Mouse (Mus musculus) MEL (cell line): ENCODE data around the gene Lama1. TPM values are rescaled to one million over a fixed set of nuclear protein-coding genes. Genes with fewer than 3 reads are reported as not detected.

Experiments
- DNase-seq: peaks from one replicate; pipeline ENCODE4 v3.0.0; 2011; ENCODE audit warnings: low read depth, low spot score
- H3K27ac ChIP-seq: 2 replicates; pipeline ENCODE4 v1.5.1; 2012; ENCODE audit warnings: low read depth, mild to moderate bottlenecking, control low read depth, low read length, moderate library complexity; ENCODE audit not compliant: control insufficient read depth
- H3K27me3 ChIP-seq, 2 experiments: fragments of 150-350 bp in 1 of 2; sonication (generic) in 1 of 2; 2 replicates each; pipeline ENCODE4 v1.6.1; 2012; ENCODE audit warnings: low read length in 2 of 2, mild to moderate bottlenecking in 2 of 2, improper control_type of control experiment in 1 of 2, moderate library complexity in 1 of 2; ENCODE audit not compliant: insufficient read depth in 2 of 2, control insufficient read depth in 1 of 2
- H3K36me3 ChIP-seq, 2 experiments: 2 replicates each; pipeline ENCODE4 v1.6.1; 2012 to 2014; ENCODE audit warnings: low read length in 2 of 2, improper control_type of control experiment in 1 of 2, inconsistent platforms in 1 of 2, mild to moderate bottlenecking in 1 of 2; ENCODE audit not compliant: insufficient read depth in 2 of 2, control insufficient read depth in 1 of 2
- H3K4me1 ChIP-seq, 2 experiments: fragments of 150-350 bp in 1 of 2; sonication (generic) in 1 of 2; 2 replicates each; pipeline ENCODE4 v1.6.1; 2012; ENCODE audit warnings: low read length in 2 of 2, improper control_type of control experiment in 1 of 2, mild to moderate bottlenecking in 1 of 2; ENCODE audit not compliant: insufficient read depth in 2 of 2, control insufficient read depth in 1 of 2
- H3K4me3 ChIP-seq, 2 experiments: fragments of 150-350 bp in 1 of 2; sonication (generic) in 1 of 2; 2 replicates each; pipeline ENCODE4 v1.5.1; 2012; ENCODE audit warnings: low read depth in 2 of 2, low read length in 2 of 2, mild to moderate bottlenecking in 2 of 2, moderate library complexity in 2 of 2, control low read depth in 1 of 2, improper control_type of control experiment in 1 of 2; ENCODE audit not compliant: control insufficient read depth in 1 of 2, insufficient read depth in 1 of 2
- H3K79me2 ChIP-seq: 2 replicates; pipeline ENCODE4 v1.6.1; 2012; ENCODE audit warnings: mild to moderate bottlenecking, low read length, moderate library complexity; ENCODE audit not compliant: control insufficient read depth, poor library complexity, insufficient read depth
- H3K9ac ChIP-seq: 2 replicates; pipeline ENCODE4 v1.6.1; 2012; ENCODE audit warnings: low read depth, mild to moderate bottlenecking, control low read depth, low read length, moderate library complexity; ENCODE audit not compliant: control insufficient read depth, poor library complexity, severe bottlenecking
- H3K9me3 ChIP-seq: fragments of 150-350 bp; sonication (generic); replicated peaks from 2 replicates; pipeline ENCODE4 v1.6.1; 2012; ENCODE audit warnings: mild to moderate bottlenecking, low read length, improper control_type of control experiment, moderate library complexity; ENCODE audit not compliant: insufficient read depth
- CHD1 ChIP-seq: IDR thresholded peaks from 2 replicates; pipeline ENCODE4 v1.6.1; 2012; ENCODE audit warnings: low read depth, mild to moderate bottlenecking, inconsistent platforms, low read length, improper control_type of control experiment
- CHD2 ChIP-seq: IDR thresholded peaks from 2 replicates; pipeline ENCODE4 v1.6.1; 2011; ENCODE audit warnings: low read length, improper control_type of control experiment
- CTCF ChIP-seq, 3 experiments: IDR thresholded peaks in 2 of 3; conservative IDR thresholded peaks in 1 of 3; 2 replicates each; pipeline ENCODE4 v1.5.1; 2011 to 2012; ENCODE audit warnings: low read length in 3 of 3, low read depth in 2 of 3, mild to moderate bottlenecking in 2 of 3, improper control_type of control experiment in 1 of 3, inconsistent platforms in 1 of 3, mixed read lengths in 1 of 3, moderate library complexity in 1 of 3; ENCODE audit not compliant: control insufficient read depth in 1 of 3, insufficient read depth in 1 of 3, poor library complexity in 1 of 3, severe bottlenecking in 1 of 3
- EP300 ChIP-seq, 2 experiments: IDR thresholded peaks; 2 replicates each; pipeline ENCODE4 v1.6.1; 2011; ENCODE audit warnings: improper control_type of control experiment in 2 of 2, low read length in 2 of 2, low read depth in 1 of 2, mild to moderate bottlenecking in 1 of 2
- ETS1 ChIP-seq: IDR thresholded peaks from 2 replicates; pipeline ENCODE4 v1.6.1; 2012; ENCODE audit warnings: low read depth, mild to moderate bottlenecking, inconsistent platforms, low read length, improper control_type of control experiment, moderate library complexity
- GABPA ChIP-seq: IDR thresholded peaks from 2 replicates; pipeline ENCODE4 v1.6.1; 2012; ENCODE audit warnings: low read depth, mild to moderate bottlenecking, inconsistent platforms, low read length, improper control_type of control experiment, moderate library complexity
- JUND ChIP-seq: IDR thresholded peaks from 2 replicates; pipeline ENCODE4 v1.6.1; 2011; ENCODE audit warnings: low read depth, mild to moderate bottlenecking, improper control_type of control experiment, low read length
- KAT2A ChIP-seq: conservative IDR thresholded peaks from 2 replicates; pipeline ENCODE4 v1.6.1; 2012; ENCODE audit warnings: low read depth, low read length, improper control_type of control experiment, inconsistent platforms
- MEF2A ChIP-seq: IDR thresholded peaks from 2 replicates; pipeline ENCODE4 v1.6.1; 2014; ENCODE audit warnings: low read depth, mild to moderate bottlenecking, inconsistent platforms, low read length, improper control_type of control experiment; ENCODE audit not compliant: poor library complexity, insufficient replicate concordance, severe bottlenecking; ENCODE audit errors: extremely low read depth
- MXI1 ChIP-seq: IDR thresholded peaks from 2 replicates; pipeline ENCODE4 v1.6.1; 2011; ENCODE audit warnings: mild to moderate bottlenecking, low read depth, low read length, improper control_type of control experiment
- MYB ChIP-seq: IDR thresholded peaks from 2 replicates; pipeline ENCODE4 v1.6.1; 2011; ENCODE audit warnings: mild to moderate bottlenecking, low read depth, low read length, improper control_type of control experiment
- NRF1 ChIP-seq: IDR thresholded peaks from 2 replicates; pipeline ENCODE4 v1.6.1; 2014; ENCODE audit warnings: low read depth, mild to moderate bottlenecking, inconsistent platforms, low read length, improper control_type of control experiment, moderate library complexity; ENCODE audit not compliant: poor library complexity, insufficient read depth, severe bottlenecking
- RAD21 ChIP-seq: IDR thresholded peaks from 2 replicates; pipeline ENCODE4 v1.6.1; 2011; ENCODE audit warnings: mild to moderate bottlenecking, low read depth, low read length, improper control_type of control experiment
- SMC3 ChIP-seq: IDR thresholded peaks from 2 replicates; pipeline ENCODE4 v1.6.1; 2011; ENCODE audit warnings: low read depth, low read length, improper control_type of control experiment
- TAL1 ChIP-seq: IDR thresholded peaks from 2 replicates; pipeline ENCODE4 v1.6.1; 2012; ENCODE audit warnings: mild to moderate bottlenecking, inconsistent platforms, low read length, moderate library complexity, mixed read lengths
- TBP ChIP-seq: IDR thresholded peaks from 2 replicates; pipeline ENCODE4 v1.8.0; 2011; ENCODE audit warnings: low read depth, low read length, improper control_type of control experiment
- UBTF ChIP-seq: IDR thresholded peaks from 2 replicates; pipeline ENCODE4 v1.6.1; 2012; ENCODE audit warnings: low read depth, mild to moderate bottlenecking, inconsistent platforms, low read length, improper control_type of control experiment, moderate library complexity, borderline replicate concordance; ENCODE audit not compliant: insufficient read depth
- ZC3H11A ChIP-seq: IDR thresholded peaks from 2 replicates; pipeline ENCODE4 v1.6.1; 2012; ENCODE audit warnings: low read depth, mild to moderate bottlenecking, inconsistent platforms, low read length, improper control_type of control experiment
- ZMIZ1 ChIP-seq: IDR thresholded peaks from 2 replicates; pipeline ENCODE4 v1.6.1; 2012; ENCODE audit warnings: low read depth, mild to moderate bottlenecking, inconsistent platforms, low read length, improper control_type of control experiment, moderate library complexity
- polyA plus RNA-seq, 2 experiments: library from polyadenylated mRNA; stranded (reverse) in 1 of 2; unstranded in 1 of 2; fragments of >175 nt in 1 of 2; fragments of >200 nt in 1 of 2; gene quantifications; 2 replicates each; pipeline versions ENCODE4 v1.2.1 to v1.2.4; 2012; ENCODE audit warnings: low replicate concordance in 2 of 2, low read depth in 1 of 2; ENCODE audit not compliant: insufficient read length in 2 of 2, insufficient read depth in 1 of 2, missing spikeins in 1 of 2
- total RNA-seq: library from RNA; depleted of rRNA; stranded (reverse); fragments of 300-350 nt; gene quantifications from 2 replicates; pipeline ENCODE4 v1.2.3, GENCODE M21; 2012; rRNA removed

The Lama1 gene
- not detected in 2 replicates for total RNA-seq
- not detected for polyA plus RNA-seq

GRCm38 (mm10) chr17:67696694-67697386 is at the start of gene Lama1:
Lama1 (plus strand) TSS chr17:67697259.
- no peak within 1 kb of the TSS for H3K27ac ChIP-seq
- no peaks in the 10 kb centered on the region for H3K9me3 ChIP-seq
- TF ChIP-seq CTCF (IDR thresholded peaks at IDR 0.05 in 2 of 3, conservative IDR thresholded peaks at IDR 0.05 in 1 of 3; ENCODE audit: control insufficient read depth in 1 of 3, insufficient read depth in 1 of 3, low read depth in 2 of 3, low read length in 3 of 3, poor library complexity in 1 of 3, severe bottlenecking in 1 of 3) = no peak
- TF ChIP-seq TBP = no peak
- TF ChIP-seq MXI1 = no peak
- no peak for TF ChIP-seq KAT2A
- no peak for TF ChIP-seq CHD2
- no peak for TF ChIP-seq NRF1
- TF ChIP-seq UBTF = no peak
- TF ChIP-seq TAL1 = no peak
- TF ChIP-seq MEF2A = no peak
- TF ChIP-seq ZMIZ1 = no peak
- no peak for TF ChIP-seq ETS1
- no peak for TF ChIP-seq MYB
- no peak for TF ChIP-seq CHD1
- TF ChIP-seq GABPA = no peak
- no peak for TF ChIP-seq ZC3H11A
- no peak for TF ChIP-seq JUND
- H3K79me2 ChIP-seq = no peaks in the 10 kb centered on the region
- H3K36me3 ChIP-seq = no peaks in the 10 kb centered on the region
- no peaks in the 10 kb centered on the region for H3K4me1 ChIP-seq
- no peak within 1 kb of the TSS for H3K4me3 ChIP-seq
- no peak for DNase-seq
- no peaks in the 10 kb centered on the region for H3K27me3 ChIP-seq
- no peak within 1 kb of the TSS for H3K9ac ChIP-seq

- DNase-seq = peak; percentile 32
- TF ChIP-seq ETS1 (no peak), JUND (no peak), UBTF (no peak), RAD21 (peak; percentile 39), SMC3 (peak; percentile 36; the same call in 1 of the 2 replicates), EP300 (IDR thresholded peaks at IDR 0.05; ENCODE audit: low read depth in 1 of 2, low read length in 2 of 2) (no peak), CTCF (IDR thresholded peaks at IDR 0.05 in 2 of 3, conservative IDR thresholded peaks at IDR 0.05 in 1 of 3; ENCODE audit: control insufficient read depth in 1 of 3, insufficient read depth in 1 of 3, low read depth in 2 of 3, low read length in 3 of 3, poor library complexity in 1 of 3, severe bottlenecking in 1 of 3) (peak; percentile 43 to 48 (median 46)), MXI1 (no peak)
- H3K79me2 ChIP-seq = no peaks in the 10 kb centered on the region
- H3K9ac ChIP-seq = no peak overlapping the region
- H3K9me3 ChIP-seq = no peaks in the 10 kb centered on the region
- H3K27ac ChIP-seq = no peak overlapping the region
- no peaks in the 10 kb centered on the region for H3K36me3 ChIP-seq
- H3K27me3 ChIP-seq = no peaks in the 10 kb centered on the region
- no peaks in the 10 kb centered on the region for H3K4me1 ChIP-seq
- no peak overlapping the region for H3K4me3 ChIP-seq
Observed at GRCm38 (mm10) chr17:67651506-67651905, 45.6 kb upstream of the Lama1 start.
